Mouse (Mus musculus) bone marrow, adult 2 months (tissue): ENCODE measurements at regions not wholly inside any gene's neighbourhood (a gene's known extent, or its start where the extent isn't known, plus 50 kb on each side); places are given as distances from the start of the nearest gene placed in this dataset.

ENCODE experiments used
- CTCF ChIP-seq: fragments of 200-500 bp; IDR thresholded peaks from 2 replicates; pipeline ENCODE4 v1.5.1; 2011; ENCODE audit warnings: low read length, control low read depth; ENCODE audit not compliant: control insufficient read depth, insufficient read depth
- POLR2A ChIP-seq: fragments of 200-500 bp; IDR thresholded peaks from 2 replicates; pipeline ENCODE4 v1.6.1; 2011; ENCODE audit warnings: low read depth, mild to moderate bottlenecking, control low read depth, low read length, borderline replicate concordance; ENCODE audit not compliant: control insufficient read depth

GRCm38 (mm10) chr12:77099521-77099920 lies 137.5 kb upstream of the Max start:
- no peak for TF ChIP-seq CTCF
- no peak for TF ChIP-seq POLR2A
